Mouse (Mus musculus) limb, embryonic 12.5 days (tissue): ENCODE data around the gene Parva. TPM values are rescaled to one million over a fixed set of nuclear protein-coding genes. Genes with fewer than 3 reads are reported as not detected.

Experiments
- ATAC-seq: fragments of 200-750 bp; cut with Nextera tagmentation; 2 replicates; pipeline ENCODE4 v1.8.0; 2017; ENCODE audit warnings: low read depth, moderate TSS enrichment; ENCODE audit not compliant: insufficient number of reproducible peaks, insufficient read depth, low FRiP score, low TSS enrichment
- H3K27ac ChIP-seq: fragments of 300-500 bp; sonication (generic); 2 replicates; pipeline ENCODE4 v1.5.1; 2016; ENCODE audit warnings: mild to moderate bottlenecking, moderate library complexity
- H3K27me3 ChIP-seq: fragments of 300-500 bp; sonication (generic); 2 replicates; pipeline ENCODE4 v1.6.1; 2016; ENCODE audit warnings: mild to moderate bottlenecking, moderate library complexity
- H3K36me3 ChIP-seq: fragments of 300-500 bp; sonication (generic); 2 replicates; pipeline ENCODE4 v1.6.1; 2016; ENCODE audit warnings: mild to moderate bottlenecking, moderate library complexity
- H3K4me1 ChIP-seq: fragments of 300-500 bp; sonication (generic); replicated peaks from 2 replicates; pipeline ENCODE4 v1.6.1; 2016
- H3K4me2 ChIP-seq: fragments of 300-500 bp; sonication (generic); 2 replicates; pipeline ENCODE4 v1.6.1; 2016; ENCODE audit warnings: mild to moderate bottlenecking, moderate library complexity
- H3K4me3 ChIP-seq: fragments of 300-500 bp; sonication (generic); replicated peaks from 2 replicates; pipeline ENCODE4 v1.5.1; 2016; ENCODE audit warnings: mild to moderate bottlenecking
- H3K9ac ChIP-seq: fragments of 300-500 bp; sonication (generic); replicated peaks from 2 replicates; pipeline ENCODE4 v1.6.1; 2016; ENCODE audit warnings: mild to moderate bottlenecking, moderate library complexity
- H3K9me3 ChIP-seq: fragments of 300-500 bp; sonication (generic); 2 replicates; pipeline ENCODE4 v1.6.1; 2016; ENCODE audit warnings: mild to moderate bottlenecking, moderate library complexity
- WGBS: fragments of 180-500 bp; shearing (Covaris S2); methylation state at CpG from one replicate; pipeline ENCODE4 v1.1.7; 2016; 5-methylcytosine and 5-hydroxymethylcytosine counted together
- polyA plus RNA-seq: library from polyadenylated mRNA; unstranded; fragments of >200 nt; fragmentation: Nextera tagmentation; extraction: Ambion mirVana; gene quantifications from 2 replicates; pipeline ENCODE4 v1.2.1, GENCODE M21; 2016

Parva gene
- polyA plus RNA-seq, 1 experiment from 2014 or later, result 82.7 TPM

- Histone ChIP-seq H3K4me3 (no peak overlapping the region), H3K9me3 (no peaks in the 10 kb centered on the region), H3K27ac (0 out of 2 replicates have a peak overlapping the region, but pooled peaks have one; percentile 35), H3K4me2 (no peak overlapping the region), H3K27me3 (no peaks in the 10 kb centered on the region), H3K4me1 (peaks cover 4% of the 10 kb centered on the region; the same call in 1 of the 2 replicates), H3K9ac (no peak overlapping the region), H3K36me3 (no peaks in the 10 kb centered on the region)
- ATAC-seq, result no peak
- WGBS, result 58% methylated on average over 10 of the region's 10 CpGs
Measured at GRCm38 (mm10) chr7:112603496-112604170, 176.3 kb downstream of the Parva start.

- Histone ChIP-seq H3K27ac (no peak overlapping the region), H3K4me2 (no peak overlapping the region), H3K9me3 (no peaks in the 10 kb centered on the region), H3K4me3 (no peak overlapping the region), H3K36me3 (no peaks in the 10 kb centered on the region), H3K4me1 (peaks cover 4% of the 10 kb centered on the region; the same call in 1 of the 2 replicates), H3K9ac (no peak overlapping the region), H3K27me3 (no peaks in the 10 kb centered on the region)
- 77% methylated on average over 8 of the region's 8 CpGs for WGBS
- ATAC-seq, result no peak
Measured at GRCm38 (mm10) chr7:112604209-112604608, 176.9 kb downstream of the Parva start.

GRCm38 (mm10) chr7:112614046-112614790 is 186.9 kb downstream of the Parva start:
- Histone ChIP-seq H3K4me1 (peaks cover 4% of the 10 kb centered on the region; the same call in 1 of the 2 replicates), H3K27me3 (no peaks in the 10 kb centered on the region), H3K9ac (no peak overlapping the region), H3K9me3 (no peaks in the 10 kb centered on the region), H3K4me2 (no peak overlapping the region), H3K4me3 (no peak overlapping the region), H3K36me3 (no peaks in the 10 kb centered on the region), H3K27ac (no peak overlapping the region)
- WGBS, result 85% methylated on average over 3 of the region's 3 CpGs
- no peak for ATAC-seq

GRCm38 (mm10) chr7:112614791-112615668 is 187.7 kb downstream of the Parva start:
- no peak overlapping the region for H3K27ac ChIP-seq
- H3K4me3 ChIP-seq, result no peak overlapping the region
- no peak for ATAC-seq
- H3K9me3 ChIP-seq, result no peaks in the 10 kb centered on the region
- H3K27me3 ChIP-seq, result no peaks in the 10 kb centered on the region
- H3K4me1 ChIP-seq, result peaks cover 4% of the 10 kb centered on the region; the same call in 1 of the 2 replicates
- H3K36me3 ChIP-seq, result no peaks in the 10 kb centered on the region
- H3K9ac ChIP-seq, result no peak overlapping the region
- H3K4me2 ChIP-seq, result no peak overlapping the region
- 65% methylated on average over 10 of the region's 10 CpGs for WGBS

GRCm38 (mm10) chr7:112620322-112621179 is 193.2 kb downstream of the Parva start:
- no peak overlapping the region for H3K4me2 ChIP-seq
- H3K27ac ChIP-seq, result no peak overlapping the region
- WGBS, result 79% methylated on average over 22 of the region's 22 CpGs
- H3K36me3 ChIP-seq, result no peaks in the 10 kb centered on the region
- H3K9me3 ChIP-seq, result no peaks in the 10 kb centered on the region
- ATAC-seq, result no peak
- H3K4me1 ChIP-seq, result no peaks in the 10 kb centered on the region; the same call in 1 of the 2 replicates
- H3K9ac ChIP-seq, result no peak overlapping the region
- no peak overlapping the region for H3K4me3 ChIP-seq
- no peaks in the 10 kb centered on the region for H3K27me3 ChIP-seq

- no peak overlapping the region for H3K9ac ChIP-seq
- no peak overlapping the region for H3K4me3 ChIP-seq
- no peak overlapping the region for H3K4me2 ChIP-seq
- H3K4me1 ChIP-seq, result peaks cover 8% of the 10 kb centered on the region
- H3K27ac ChIP-seq, result no peak overlapping the region
- peak; percentile 31; the same call in 1 of the 2 replicates for ATAC-seq
- WGBS, result 33% methylated on average over 4 of the region's 4 CpGs
- no peaks in the 10 kb centered on the region for H3K27me3 ChIP-seq
- H3K36me3 ChIP-seq, result no peaks in the 10 kb centered on the region
- no peaks in the 10 kb centered on the region for H3K9me3 ChIP-seq
Measured at GRCm38 (mm10) chr7:112627481-112627880, 200.2 kb downstream of the Parva start.

- Histone ChIP-seq H3K27me3 (no peaks in the 10 kb centered on the region), H3K9me3 (peaks cover 7% of the 10 kb centered on the region), H3K9ac (no peak overlapping the region), H3K27ac (no peak overlapping the region), H3K4me2 (no peak overlapping the region), H3K36me3 (no peaks in the 10 kb centered on the region), H3K4me1 (no peaks in the 10 kb centered on the region), H3K4me3 (no peak overlapping the region)
- ATAC-seq, result no peak
- 84% methylated on average over 10 of the region's 10 CpGs for WGBS
Measured at GRCm38 (mm10) chr7:112634505-112635213, 207.4 kb downstream of the Parva start.

GRCm38 (mm10) chr7:112635936-112636335 is 208.6 kb downstream of the Parva start:
- Histone ChIP-seq H3K4me1 (no peaks in the 10 kb centered on the region), H3K27me3 (no peaks in the 10 kb centered on the region), H3K36me3 (no peaks in the 10 kb centered on the region), H3K4me2 (no peak overlapping the region), H3K9me3 (peaks cover 7% of the 10 kb centered on the region), H3K4me3 (no peak overlapping the region), H3K27ac (no peak overlapping the region), H3K9ac (no peak overlapping the region)
- 93% methylated on average over 2 of the region's 2 CpGs for WGBS
- ATAC-seq, result no peak
